Mouse (Mus musculus) induced T-regulatory cell, adult 2 months (primary cell): ENCODE results near the gene Wars.

Experiments
- DNase-seq: peaks from one replicate; pipeline ENCODE4 v3.0.0-alpha.2; 2012; ENCODE audit warnings: low read depth

Gene Wars

DNA sequence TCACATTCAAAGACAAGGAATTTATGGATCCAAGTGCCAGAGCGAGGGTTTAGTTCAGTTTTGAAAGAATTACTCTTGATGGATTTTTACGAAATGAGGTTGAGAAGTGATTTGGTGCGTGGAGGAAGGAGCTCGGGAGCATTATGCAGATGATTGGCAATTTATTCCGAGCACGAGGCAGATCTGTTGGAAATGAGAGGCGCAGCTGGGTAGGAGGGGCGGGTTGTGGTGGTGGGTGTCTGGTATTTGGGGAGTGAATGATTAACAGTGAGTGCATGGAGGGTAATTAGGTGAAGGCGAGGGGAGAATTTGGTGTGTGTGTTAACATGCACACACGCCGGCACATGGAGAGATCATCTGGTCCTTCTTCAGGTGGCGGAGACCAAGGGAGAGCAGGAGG lies 12.4 kb upstream of the Wars start:
- DNase-seq = no peak

DNA sequence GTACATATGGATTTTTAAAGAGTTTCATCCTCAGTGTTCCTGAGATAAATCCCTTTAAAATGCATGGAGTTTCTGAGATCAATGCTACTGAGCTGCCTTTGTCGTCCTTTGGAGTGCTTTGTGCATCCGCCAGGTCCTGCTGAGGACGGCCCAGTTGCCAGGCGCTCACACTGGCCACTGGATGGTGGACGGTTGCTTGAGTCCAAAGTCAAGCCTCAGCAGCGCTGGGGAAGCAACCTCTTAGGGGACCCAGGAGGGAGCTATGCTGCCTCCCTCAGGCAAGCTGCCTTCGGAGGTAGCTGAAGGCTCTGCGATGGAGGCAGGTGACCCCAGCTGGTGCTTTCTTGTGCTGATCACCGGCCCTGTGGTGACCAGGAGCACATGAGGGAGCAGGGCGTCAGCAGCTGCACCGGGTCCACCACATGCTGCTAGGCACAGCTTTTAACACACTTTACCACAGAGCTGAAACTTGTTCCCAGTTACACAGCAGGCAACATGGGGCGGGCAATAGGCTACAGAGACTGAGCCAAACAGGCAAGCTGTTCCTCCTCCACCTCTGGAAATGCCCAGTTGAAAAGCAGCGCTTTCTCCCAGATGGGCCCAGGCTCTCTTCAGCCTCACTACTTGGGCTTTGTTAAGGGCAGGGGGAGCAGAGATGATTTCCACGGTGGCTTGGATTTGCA lies 11.8 kb upstream of the Wars start:
- DNase-seq = no peak

- DNase-seq = no peak
Measured at GRCm38 (mm10) chr12:108904276-108904653, 10.3 kb upstream of the Wars start.

- peak; percentile 50 for DNase-seq
Measured at GRCm38 (mm10) chr12:108903600-108904275, 9.8 kb upstream of the Wars start.

DNA sequence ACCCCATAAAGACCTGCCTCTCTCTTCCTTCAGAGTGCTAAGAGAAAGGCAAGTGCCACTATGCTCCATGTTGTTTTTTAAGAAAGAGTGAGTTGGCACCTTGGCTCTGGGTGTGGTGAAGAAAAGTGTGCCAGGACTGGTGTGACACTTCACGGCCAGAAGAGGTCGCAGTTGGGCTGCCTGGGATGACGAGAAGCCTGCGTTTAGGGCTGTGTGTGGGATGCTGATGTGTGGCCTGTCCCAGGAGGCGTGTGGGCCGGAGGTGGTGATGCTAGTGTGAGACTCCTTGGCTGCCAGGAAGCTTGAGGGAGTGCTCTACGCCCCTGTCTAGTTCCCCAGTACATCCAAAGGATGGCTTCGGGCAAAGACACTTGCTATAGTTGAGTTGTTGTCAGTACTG lies 9.0 kb upstream of the Wars start:
- DNase-seq = peak; percentile 68

DNA sequence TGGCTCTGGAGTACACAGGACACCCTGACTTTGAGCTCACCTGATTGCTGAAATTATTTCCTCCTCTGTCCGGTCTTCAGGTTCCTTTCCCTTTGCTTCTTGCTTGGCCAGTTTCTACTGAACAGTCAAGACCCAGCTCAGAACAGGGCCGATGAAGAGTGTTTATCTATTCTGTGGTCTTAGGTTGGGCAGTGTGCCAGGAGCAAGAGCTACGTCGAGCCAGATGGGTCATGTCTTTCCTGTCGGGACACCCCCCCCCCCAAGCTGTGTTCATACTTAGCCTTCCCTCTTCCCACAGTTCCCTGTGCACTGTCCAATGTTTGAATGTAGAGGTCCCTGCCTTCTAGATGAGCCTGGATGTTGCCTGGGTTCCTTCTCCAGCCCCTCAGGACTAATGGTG lies 7.4 kb upstream of the Wars start:
- DNase-seq = no peak

DNA sequence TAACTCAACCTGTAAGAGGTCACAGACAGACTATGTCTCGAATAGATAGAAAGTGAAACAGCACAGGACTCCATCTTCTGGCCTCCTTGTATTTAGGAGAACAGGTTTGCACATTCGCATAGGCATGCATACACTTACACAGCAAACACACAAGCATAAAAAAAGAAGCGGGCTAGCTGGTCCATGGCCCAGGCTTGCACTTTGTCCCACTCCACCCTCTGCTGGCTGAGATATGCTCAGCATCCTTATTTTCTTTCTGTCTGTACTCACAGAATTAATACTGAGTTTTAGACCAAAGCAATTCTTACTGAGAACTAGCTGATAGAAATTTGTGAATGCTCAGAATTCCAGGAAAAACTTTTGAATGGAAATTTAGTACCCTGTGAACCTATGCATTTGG lies 2.0 kb upstream of the Wars start:
- peak; percentile 47 for DNase-seq

DNA sequence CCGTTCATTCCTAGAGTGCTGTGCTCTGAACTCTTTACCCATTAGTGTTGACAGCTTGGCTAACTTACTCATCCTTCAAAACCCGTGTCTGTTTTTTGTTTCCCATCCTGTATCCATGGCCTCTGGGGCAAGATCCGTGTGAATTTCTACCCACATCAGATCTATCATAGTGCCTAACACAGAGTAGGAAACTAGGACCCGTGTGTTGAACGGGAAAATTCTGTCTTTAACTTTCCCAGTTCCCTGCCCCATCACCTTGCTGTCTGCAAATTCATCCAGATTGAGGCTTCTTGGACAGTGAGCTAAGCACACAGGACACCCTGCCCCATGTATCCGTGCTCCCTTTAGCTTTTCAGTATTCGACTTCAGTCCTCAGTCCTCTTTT lies 450 bp upstream of the Wars start:
- DNase-seq = no peak

DNA sequence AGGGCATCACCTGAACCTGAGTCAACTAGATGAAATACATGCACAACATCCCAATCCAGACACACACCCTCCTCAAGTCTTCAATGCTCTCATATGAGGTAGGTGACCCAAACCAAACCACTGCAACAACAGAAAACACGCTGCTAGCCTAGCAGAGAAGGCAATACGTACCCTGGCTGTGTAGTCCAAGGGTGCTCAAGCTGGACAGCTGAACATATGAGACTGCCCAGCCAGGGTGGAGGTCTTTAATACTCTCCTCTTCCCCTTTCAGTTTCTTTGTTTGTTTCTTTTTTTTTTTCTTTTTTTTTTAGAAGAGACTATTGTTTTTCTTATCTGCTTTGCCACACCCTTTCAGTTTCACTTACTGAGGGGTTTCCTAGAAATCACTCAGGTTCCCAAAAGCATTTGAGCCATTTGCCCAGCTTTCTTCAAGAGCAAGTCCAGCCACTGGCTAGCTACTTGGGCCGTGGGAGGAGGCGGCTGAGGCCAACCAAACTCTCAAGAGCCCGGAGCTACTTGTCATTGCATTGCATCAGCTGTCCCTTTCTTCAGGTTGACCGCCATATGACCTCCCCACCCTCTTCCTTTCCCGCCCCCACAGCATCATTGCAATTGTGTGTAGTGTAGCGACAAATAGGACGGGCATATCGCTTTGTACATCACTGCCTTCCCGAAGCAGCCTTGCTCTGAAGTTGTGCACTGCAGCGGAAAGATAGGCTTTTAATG lies 822 bp downstream of the Wars start, which contains the start of gene Wdr25:
Gene Wdr25, plus strand, starts transcription at position 643 of the 726 bp plus-strand sequence.
- peak; percentile 81 for DNase-seq

- DNase-seq = no peak
Measured at GRCm38 (mm10) chr12:108888632-108889031, 5.3 kb downstream of the Wars start.

GRCm38 (mm10) chr12:108887077-108887476 lies 6.9 kb downstream of the Wars start:
- DNase-seq = no peak

- no peak for DNase-seq
Measured at GRCm38 (mm10) chr12:108885906-108886305, 8.1 kb downstream of the Wars start.

- DNase-seq = no peak
Measured at GRCm38 (mm10) chr12:108882776-108883175, 11.2 kb downstream of the Wars start.

GRCm38 (mm10) chr12:108881192-108881591 lies 12.8 kb downstream of the Wars start:
- no peak for DNase-seq

GRCm38 (mm10) chr12:108880606-108881005 lies 13.4 kb downstream of the Wars start:
- no peak for DNase-seq

GRCm38 (mm10) chr12:108879138-108879537 lies 14.8 kb downstream of the Wars start:
- DNase-seq = no peak

- DNase-seq = no peak
Measured at GRCm38 (mm10) chr12:108873122-108873521, 20.9 kb downstream of the Wars start.

DNA sequence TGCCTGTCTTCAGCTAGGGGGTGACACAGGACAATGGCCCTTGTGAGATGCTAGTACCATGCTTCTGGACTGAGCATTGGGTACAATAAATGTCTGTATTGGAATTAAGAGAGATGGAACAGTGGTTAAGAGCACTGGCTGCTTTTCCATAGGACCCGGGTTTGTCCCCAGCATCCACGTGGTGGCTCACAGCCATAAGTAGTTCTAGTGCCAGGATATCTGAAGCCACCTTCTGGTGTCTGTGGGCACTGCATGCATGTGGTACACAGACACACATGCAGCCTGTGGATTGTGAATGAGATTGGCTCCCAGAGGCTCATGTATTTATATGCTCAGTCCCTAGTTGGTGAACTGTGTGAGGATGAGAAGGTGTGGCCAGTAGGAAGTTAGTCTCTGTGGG lies 24.4 kb downstream of the Wars start:
- peak; percentile 31 for DNase-seq

DNA sequence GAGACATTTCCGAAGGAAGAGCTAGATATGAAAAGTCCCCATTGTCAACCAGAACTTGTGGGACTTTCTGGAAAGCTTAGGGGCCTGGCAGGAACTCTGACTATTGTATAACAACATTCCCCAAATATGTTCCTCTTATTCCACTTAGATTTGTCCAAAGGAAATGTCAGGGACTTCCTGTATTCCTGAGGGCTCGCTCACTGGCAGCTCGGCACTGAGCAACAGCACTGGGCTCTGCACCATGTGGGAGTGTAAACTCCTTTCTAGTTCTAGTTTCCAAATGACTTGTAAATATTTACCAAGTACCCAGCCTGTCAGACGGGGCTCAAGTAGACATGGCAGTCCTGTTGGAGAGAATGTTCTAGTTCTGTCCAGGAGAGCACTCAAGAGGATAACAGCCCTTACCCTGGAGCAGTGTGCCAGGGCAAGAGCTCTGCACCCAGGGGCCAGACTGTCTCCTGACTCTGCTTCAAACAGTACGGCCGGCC lies 28.9 kb downstream of the Wars start:
- no peak for DNase-seq

GRCm38 (mm10) chr12:108858486-108858885 lies 35.5 kb downstream of the Wars start:
- DNase-seq = no peak

DNA sequence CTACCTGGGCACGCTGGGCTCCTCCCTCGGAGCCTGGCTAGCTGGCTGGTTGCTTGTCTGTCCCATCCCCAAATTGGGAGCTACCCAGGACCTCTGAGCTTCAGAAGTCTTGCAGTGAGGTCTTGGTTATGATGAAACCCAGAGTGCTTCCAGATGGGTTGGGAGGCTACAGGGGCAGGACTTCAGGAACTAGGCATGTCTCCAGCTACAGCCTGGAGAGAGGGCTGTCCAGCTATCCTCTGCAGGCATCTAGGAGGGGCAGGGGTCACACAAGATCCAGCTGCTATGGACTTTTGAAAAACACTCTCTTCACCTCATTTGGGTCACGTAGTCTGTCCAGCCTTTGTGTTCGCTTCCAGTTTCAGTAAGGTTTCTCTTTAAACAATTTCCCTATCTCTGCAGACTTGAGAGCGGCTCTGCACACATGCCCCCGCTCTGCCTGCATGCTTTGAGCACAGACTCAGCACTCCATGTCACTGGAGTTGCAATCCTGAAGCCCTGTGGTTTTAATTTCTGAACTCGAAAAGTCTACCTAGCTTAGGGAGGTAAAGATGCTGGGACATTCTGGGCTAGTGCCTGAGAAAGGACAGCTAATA lies 36.3 kb downstream of the Wars start:
- DNase-seq = no peak

DNA sequence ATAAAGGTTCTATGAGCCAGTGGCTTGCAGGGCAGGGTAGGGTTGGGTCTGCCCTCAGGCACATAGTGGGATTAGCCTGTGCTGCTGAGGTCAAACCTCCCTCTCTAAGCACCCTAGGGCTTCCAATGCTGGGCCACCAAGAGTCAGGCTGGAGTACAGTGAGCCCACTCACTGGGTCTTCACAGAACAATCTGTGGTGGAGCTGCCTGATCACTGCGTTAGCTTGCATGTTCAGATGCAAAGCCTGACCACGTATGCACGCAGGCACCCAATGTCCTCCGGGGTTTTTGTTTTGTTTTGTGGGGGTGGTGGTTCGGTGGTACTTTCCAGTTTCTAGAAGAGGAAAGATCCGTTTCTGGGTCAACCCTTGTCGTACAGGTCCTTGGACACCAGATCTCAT lies 36.9 kb downstream of the Wars start:
- DNase-seq = no peak

- DNase-seq = no peak
Measured at GRCm38 (mm10) chr12:108856186-108856585, 37.8 kb downstream of the Wars start.
